Mouse (Mus musculus): ENCODE measurements at regions not wholly inside any gene's neighbourhood (a gene's known extent, or its start where the extent isn't known, plus 50 kb on each side); places are given as distances from the start of the nearest gene placed in this dataset.

GRCm38 (mm10) chr4:84108592-84108991 lies 566.5 kb downstream of the Bnc2 start:
- no peak for DNase-seq

DNA sequence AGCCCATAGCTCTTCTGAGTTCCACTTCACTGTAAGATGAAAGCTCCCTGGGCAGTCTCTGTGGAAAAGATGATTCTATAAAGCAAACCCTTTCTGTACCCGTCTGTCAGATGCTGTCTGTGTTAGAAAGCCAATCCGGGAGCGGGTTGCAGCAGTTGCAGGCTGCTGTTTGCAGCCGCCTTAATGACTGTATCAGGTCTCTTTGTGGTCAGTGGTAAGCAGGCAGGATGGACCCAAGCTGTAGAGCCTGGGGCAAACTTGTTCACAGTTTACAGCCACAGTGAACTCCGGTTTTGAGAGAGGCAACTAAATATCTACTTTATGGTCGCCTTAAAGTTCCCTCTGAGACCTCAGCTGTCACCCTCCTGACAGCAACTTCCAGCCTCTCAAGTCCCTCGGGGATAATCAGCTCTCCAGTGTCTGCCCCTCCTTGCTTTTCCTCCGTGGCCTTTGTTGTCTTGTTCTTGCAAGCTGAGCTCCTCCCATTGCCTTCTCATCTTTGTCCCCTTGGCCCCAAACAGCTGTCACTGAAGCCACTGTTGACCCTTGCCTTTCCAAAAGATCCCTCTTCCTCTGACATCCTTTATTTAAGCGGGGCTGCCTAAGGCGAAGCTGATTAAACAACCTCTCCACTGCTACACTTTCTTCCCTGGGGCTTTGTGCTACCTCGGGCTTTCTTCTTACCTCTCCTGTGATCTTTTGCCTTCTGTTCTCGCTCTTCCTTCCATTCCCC lies 565.1 kb downstream of the Bnc2 start:
- DNase-seq: no peak

GRCm38 (mm10) chr4:84114162-84115040 lies 560.7 kb downstream of the Bnc2 start:
- no peak for DNase-seq

- DNase-seq: no peak
Measured at GRCm38 (mm10) chr4:84118284-84118919, 556.7 kb downstream of the Bnc2 start.

DNA sequence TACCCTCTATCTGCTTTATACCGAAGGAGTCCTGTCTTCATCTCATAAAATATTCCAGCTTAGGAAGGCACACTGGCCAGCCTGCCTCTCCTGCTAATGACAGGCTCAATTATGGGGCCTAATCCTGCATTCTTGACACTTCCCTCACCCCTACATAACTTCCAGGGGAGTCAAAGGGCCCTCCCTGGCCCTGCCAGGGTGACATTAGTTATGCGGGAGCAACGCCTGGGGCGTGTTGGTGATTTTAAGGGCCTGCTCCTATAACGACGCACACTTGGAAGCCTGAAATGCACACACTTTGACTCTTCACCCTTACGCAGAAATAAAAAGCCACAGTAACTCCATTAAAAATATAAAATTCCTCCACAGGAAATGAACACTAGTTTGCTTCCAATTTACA lies 555.5 kb downstream of the Bnc2 start:
- no peak for DNase-seq

DNA sequence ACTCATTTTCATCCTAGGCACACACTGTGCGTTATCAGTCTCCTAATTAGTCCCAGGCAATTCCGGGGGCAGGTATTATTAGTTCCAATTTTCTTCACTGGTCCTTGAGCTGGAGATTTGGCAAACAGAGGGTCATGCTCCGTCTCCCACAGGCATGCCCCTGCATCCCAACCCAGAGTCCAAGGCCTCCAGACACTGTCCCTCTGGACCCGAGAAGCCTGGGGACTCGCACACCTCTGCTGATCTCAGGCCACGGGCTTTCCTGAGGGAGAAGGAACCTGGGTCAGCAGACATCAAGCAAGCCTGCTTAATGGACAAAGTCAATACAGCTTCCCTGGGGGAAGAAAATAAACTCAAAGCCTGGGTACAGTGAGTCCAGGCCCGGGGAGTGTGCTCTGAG lies 554.7 kb downstream of the Bnc2 start:
- DNase-seq: no peak

- DNase-seq: no peak
Measured at GRCm38 (mm10) chr4:84121442-84121841, 553.6 kb downstream of the Bnc2 start.

DNA sequence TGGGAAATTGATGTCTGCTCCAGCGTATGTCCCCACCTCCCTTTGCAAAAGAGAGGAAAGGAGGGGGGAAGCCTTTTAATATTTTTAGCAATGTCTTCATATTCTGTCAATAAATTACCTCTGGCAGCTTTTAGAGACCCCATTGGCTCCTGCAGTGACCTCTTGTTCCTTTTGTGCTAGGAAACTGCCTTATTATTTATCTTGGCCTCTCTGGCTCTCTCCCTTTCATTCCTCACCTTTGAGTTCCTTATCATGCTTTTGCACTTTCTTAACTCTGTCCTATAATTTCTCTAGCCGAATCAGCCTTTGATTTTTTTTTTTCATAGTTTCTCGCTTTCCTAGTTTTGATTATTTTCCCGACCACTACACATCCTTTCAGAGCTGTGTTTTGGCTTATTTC lies 548.7 kb downstream of the Bnc2 start:
- DNase-seq: no peak

DNA sequence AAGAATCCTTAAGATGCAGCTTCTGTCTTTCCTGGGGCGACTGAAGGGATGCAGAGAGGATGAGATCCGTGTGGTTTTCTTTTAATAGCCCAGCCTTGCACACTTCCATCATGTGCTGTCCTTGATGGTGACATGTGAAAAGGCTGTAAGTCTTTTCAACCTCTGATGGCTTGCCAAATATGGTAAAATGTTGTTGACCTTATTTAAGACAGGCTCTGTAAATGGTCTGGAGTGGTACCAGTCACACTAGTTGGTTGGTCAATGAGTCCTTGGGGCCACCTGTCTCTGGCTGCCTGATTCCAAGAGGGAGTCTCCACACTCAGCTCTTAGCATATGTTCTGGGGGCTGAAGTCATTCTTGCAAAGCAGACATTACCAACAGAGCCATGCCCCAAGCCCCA lies 547.7 kb downstream of the Bnc2 start:
- no peak for DNase-seq

- no peak for DNase-seq
Measured at GRCm38 (mm10) chr4:84130840-84131547, 544.1 kb downstream of the Bnc2 start.

DNA sequence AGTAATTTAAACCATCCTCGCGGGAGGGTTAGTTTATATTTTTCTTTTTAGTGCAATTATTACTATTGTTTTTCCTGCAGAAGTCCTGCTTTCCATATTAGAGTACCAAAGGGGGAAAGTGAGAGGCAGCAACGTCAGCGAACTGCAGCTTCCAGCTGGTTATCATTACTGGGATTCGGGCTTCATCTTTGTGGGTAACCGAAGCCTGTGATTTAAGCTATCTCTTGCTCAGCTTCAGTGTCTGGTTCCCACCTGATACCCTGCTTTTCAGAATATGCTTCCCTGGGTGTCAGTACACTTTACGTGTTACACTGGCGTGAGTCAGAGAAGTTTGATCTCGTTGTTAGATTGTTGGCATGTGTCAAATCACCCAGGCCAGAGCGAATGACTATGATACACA lies 539.3 kb downstream of the Bnc2 start:
- DNase-seq: no peak

DNA sequence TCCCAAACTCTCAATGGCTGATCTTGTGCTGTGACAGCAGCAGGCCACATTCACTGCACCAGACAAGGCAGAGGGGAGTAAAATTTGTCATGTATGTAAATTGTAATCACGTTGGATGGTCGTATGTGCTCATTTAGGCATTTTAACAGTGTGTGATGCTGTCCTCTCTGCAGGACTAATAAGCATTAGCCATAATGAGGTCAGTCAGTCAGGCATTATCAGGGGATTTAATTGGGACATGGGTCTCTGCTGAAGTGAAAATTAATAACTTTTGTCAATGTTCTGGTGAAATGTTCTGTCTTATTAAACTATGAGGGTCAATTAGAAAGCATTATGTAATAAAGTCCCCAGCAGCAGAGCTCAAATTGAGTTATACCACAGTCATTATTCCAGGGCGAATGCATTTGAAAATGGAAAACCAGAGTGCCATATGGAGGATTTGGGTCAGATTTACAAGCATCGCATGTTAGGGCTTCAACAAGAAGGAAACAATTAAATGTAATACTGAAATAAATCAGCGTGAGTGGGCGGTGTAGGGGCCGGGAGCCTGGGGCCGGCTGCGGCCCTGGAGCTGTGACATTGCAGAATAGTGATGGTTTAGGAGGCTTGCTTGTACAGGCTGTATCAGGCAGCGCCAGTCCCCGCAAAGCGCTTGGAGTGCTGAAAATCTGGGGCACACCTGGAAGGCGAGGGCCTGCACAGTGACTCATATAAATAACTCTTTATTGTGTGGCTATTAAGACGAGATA lies 537.7 kb downstream of the Bnc2 start:
- no peak for DNase-seq

DNA sequence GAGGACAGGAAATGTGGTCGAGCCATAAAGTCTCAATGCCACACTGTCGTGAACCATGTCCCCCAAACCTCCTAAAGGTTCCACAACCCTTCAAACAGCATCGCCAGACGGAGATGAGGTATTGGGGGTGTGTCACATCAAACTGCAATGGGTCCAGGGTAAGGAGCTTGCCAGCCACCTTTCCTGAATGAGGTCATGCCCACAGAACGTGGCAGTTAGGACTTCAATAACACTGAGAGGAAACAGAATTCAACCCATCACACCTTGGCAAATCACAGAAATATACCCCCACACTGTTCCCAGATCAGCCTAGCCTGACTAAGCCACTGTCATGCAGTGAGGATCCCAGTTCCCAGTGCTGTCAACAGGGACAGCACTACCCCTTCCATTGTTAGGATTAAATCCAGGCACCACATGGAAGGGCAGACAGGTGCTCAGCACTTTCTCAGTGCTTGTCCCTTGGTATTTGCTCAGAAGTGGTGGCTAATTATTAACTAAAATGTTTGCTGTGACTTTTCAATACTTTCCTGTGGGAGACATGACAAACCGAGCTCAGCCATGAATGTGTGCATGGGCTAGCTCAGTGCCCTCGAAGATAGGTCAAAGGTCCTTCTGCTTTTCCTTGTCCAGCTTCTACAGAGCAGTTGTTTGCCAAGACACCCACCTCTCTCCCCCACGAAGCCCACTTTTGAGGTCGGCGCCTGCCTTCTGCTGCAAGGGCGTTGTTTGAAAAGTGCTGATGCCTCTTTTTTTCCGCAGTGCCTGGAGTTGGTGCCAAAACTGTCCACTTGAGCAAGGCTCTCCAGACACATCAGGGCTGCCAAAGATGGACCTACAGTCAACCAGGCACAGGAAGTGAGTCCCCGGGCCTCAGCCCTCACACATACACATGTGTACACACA lies 525.7 kb downstream of the Bnc2 start:
- peak; percentile 28 for DNase-seq

GRCm38 (mm10) chr4:84150698-84151097 lies 524.4 kb downstream of the Bnc2 start:
- DNase-seq: no peak

DNA sequence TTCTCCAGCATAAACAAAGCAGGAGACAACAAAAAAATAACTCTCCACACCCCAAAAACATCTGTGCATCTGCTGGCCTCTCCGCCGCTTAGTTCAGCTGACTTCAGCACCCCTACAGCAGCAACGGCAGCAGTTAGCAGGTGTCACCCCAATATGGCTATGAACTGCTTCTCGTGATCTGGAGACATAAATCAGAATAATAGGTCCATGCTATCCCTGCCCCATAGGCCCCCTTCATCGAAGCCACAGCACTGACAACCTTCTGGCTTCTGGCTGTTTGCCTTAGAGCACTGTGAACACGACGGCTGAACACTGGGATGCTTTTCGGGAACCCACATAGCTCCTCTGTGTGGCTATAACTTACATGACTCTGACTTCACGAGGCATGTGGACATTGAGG lies 523.8 kb downstream of the Bnc2 start:
- no peak for DNase-seq

GRCm38 (mm10) chr4:84151971-84152450 lies 523.1 kb downstream of the Bnc2 start:
- DNase-seq: no peak

- DNase-seq: no peak
Measured at GRCm38 (mm10) chr4:84153571-84153970, 521.5 kb downstream of the Bnc2 start.

- no peak for DNase-seq
Measured at GRCm38 (mm10) chr4:84157911-84158647, 517.0 kb downstream of the Bnc2 start.

- no peak for DNase-seq
Measured at GRCm38 (mm10) chr4:84163362-84163761, 511.7 kb downstream of the Bnc2 start.

- DNase-seq: no peak
Measured at GRCm38 (mm10) chr4:84165256-84165655, 509.8 kb downstream of the Bnc2 start.

Measured in lung, postnatal 14 days (tissue).